Mouse (Mus musculus) layer of hippocampus, adult 8-10 months (tissue): ENCODE results near the gene Vmn2r27. TPM values are rescaled to one million over a fixed set of nuclear protein-coding genes. Genes with fewer than 3 reads are reported as not detected.

ENCODE experiments used
- DNase-seq, 2 experiments: peaks; one replicate each; pipeline ENCODE4 v3.0.0; 2022; ENCODE audit warnings: low spot score in 2 of 2
- total RNA-seq, 4 experiments: library from RNA; stranded (reverse); gene quantifications; 2 replicates each; pipeline ENCODE4 v1.2.4; 2022

Vmn2r27 gene
- not detected for total RNA-seq

- DNase-seq: no peak
Measured at GRCm38 (mm10) chr6:124231756-124232155, at the start of gene Vmn2r27. Vmn2r27 (minus strand) TSS chr6:124231856.

- no peak for DNase-seq
Measured at GRCm38 (mm10) chr6:124278291-124278690, 46.6 kb upstream of the Vmn2r27 start.

GRCm38 (mm10) chr6:124277641-124278040 lies 46.0 kb upstream of the Vmn2r27 start:
- no peak for DNase-seq

- DNase-seq: no peak
Measured at GRCm38 (mm10) chr6:124273231-124273880, 41.7 kb upstream of the Vmn2r27 start.

GRCm38 (mm10) chr6:124262696-124263095 lies 31.0 kb upstream of the Vmn2r27 start:
- peak; percentile 13 to 69 for DNase-seq

GRCm38 (mm10) chr6:124260198-124260931 lies 28.7 kb upstream of the Vmn2r27 start:
- peak in 1 of 2 experiments; percentile 65 for DNase-seq

GRCm38 (mm10) chr6:124255721-124256470 lies 24.2 kb upstream of the Vmn2r27 start:
- no peak for DNase-seq

GRCm38 (mm10) chr6:124202116-124202515 lies 29.5 kb downstream of the Vmn2r27 start:
- DNase-seq: no peak

GRCm38 (mm10) chr6:124168499-124169257 lies 63.0 kb downstream of the Vmn2r27 start:
- DNase-seq: no peak

GRCm38 (mm10) chr6:124166596-124166995 lies 65.1 kb downstream of the Vmn2r27 start:
- DNase-seq: no peak

- DNase-seq: no peak
Measured at GRCm38 (mm10) chr6:124149808-124150207, 81.8 kb downstream of the Vmn2r27 start.

Other genes with a start within 250 kb of the Vmn2r27 start
- under 1 TPM in 1 of 4 experiments, not detected in 3; 0.07 TPM for gene Vmn2r26, start 207.3 kb downstream of the Vmn2r27 start, total RNA-seq
- gene Cd163, start 72.8 kb upstream of the Vmn2r27 start, total RNA-seq: 1 to 10 TPM; 2.1 to 2.8 (median 2.4) TPM
- gene Pex5, start 183.2 kb upstream of the Vmn2r27 start, total RNA-seq: 10 to 100 TPM; 47.1 to 62.7 (median 57.5) TPM
- 100 to 1,000 TPM; 249 to 296 (median 280) TPM for gene Clstn3, start 232.9 kb upstream of the Vmn2r27 start, total RNA-seq